Mouse (Mus musculus) layer of hippocampus, adult 2 months (tissue): ENCODE results near the gene Col6a2. TPM values are rescaled to one million over a fixed set of nuclear protein-coding genes. Genes with fewer than 3 reads are reported as not detected.

Experiments
- DNase-seq, 2 experiments: peaks; one replicate each; pipeline ENCODE4 v3.0.0; 2022; ENCODE audit warnings: low spot score in 2 of 2
- H3K27ac ChIP-seq: fragments of 200-600 bp; 2 replicates; pipeline ENCODE4 v1.8.1; 2022
- H3K4me3 ChIP-seq: fragments of 200-600 bp; 2 replicates; pipeline ENCODE4 v1.8.1; 2022; ENCODE audit warnings: mild to moderate bottlenecking
- CTCF ChIP-seq: fragments of 200-600 bp; conservative IDR thresholded peaks from 2 replicates; pipeline ENCODE4 v1.8.1; 2022; ENCODE audit warnings: antibody characterized with exemption, mild to moderate bottlenecking, moderate library complexity
- total RNA-seq, 2 experiments: library from RNA; stranded (reverse); gene quantifications; 2 replicates each; pipeline ENCODE4 v1.2.3; 2021

Gene Col6a2
- total RNA-seq, 2 experiments from 2014 or later: 4.7 to 4.8 TPM

DNA sequence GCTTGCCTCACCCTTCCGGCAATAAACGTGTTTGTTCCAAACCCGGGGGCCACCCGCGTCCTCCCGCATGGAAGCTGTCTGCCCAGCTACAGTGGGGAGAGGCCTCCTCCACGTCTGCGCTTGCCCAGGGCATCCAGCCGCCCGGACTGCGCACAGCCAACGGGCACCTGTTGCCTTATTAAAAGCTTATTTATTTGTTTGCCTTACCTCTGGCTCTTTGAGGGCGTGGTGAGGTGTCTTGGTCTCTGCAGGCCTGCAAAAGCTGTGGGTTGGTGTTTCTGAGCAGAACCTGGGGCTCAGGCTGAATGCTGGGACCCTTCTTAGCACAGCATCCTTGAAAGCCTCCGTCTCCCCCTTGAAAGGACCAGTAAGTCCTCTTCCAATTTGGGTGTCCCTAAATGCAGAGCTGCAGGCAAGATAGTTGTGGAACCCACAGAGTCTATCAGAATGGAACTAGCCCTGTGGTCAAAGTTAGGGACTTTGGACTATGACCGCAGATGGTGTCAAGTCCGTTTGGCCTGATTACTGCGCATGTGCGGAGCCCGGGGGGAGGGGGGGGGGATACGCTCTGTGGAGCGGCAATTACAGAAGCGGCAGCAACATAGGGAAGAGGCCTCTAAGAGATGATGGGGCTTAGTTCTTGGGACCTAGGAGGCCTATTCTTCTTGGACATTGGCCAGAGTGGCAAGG, 53.3 kb downstream of the Col6a2 start:
- Histone ChIP-seq H3K27ac (no peak overlapping the region), H3K4me3 (no peak overlapping the region)
- DNase-seq: no peak
- no peak for TF ChIP-seq CTCF

DNA sequence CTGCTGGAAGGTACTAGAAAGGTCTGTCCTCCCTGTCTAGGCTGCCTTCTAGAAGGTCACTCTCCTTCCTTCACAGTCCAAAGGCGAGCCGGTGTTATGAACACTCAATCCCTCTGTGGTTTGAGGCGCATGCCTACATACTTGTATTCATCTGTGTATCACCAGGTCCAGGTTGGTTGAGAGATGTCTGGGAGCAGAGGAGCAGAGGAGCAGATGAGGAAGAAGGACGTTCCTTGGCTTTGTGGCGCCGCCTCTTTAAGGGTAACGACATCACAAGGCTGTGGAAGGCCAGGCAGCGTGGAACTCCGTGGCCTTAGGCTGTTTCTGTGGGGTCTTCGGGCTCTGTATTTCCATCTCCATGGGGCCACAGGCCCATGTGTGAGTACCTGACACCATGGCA, 61.5 kb downstream of the Col6a2 start, which contains the start of gene Spatc1l:
TSS of gene Spatc1l (plus strand) at position 301 of the 400 bp plus-strand sequence.
- no peak within 1 kb of the TSS for H3K4me3 ChIP-seq
- no peak for TF ChIP-seq CTCF
- no peak within 1 kb of the TSS for H3K27ac ChIP-seq
- no peak for DNase-seq

DNA sequence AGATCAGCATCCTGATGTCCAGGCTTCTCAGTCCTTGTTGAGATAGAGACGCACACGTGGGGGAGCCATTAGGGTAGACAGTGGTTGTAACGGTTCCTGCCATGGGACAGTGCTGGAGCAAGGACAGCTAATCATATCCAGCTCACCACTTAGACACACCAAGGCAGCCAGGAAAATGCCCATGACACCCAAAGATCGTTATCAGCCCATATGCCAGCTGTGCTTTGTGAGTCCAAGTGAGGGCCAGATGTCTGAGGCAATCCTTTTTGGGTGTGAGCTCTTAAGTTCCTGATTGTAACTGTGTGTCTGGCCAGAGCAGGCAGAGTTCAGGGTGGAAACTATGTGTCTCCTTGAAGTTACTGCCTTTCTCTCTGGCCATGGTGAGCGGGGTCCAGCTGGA, 69.4 kb downstream of the Col6a2 start:
- no peak overlapping the region for H3K4me3 ChIP-seq
- no peak for TF ChIP-seq CTCF
- H3K27ac ChIP-seq: no peak overlapping the region
- no peak for DNase-seq

DNA sequence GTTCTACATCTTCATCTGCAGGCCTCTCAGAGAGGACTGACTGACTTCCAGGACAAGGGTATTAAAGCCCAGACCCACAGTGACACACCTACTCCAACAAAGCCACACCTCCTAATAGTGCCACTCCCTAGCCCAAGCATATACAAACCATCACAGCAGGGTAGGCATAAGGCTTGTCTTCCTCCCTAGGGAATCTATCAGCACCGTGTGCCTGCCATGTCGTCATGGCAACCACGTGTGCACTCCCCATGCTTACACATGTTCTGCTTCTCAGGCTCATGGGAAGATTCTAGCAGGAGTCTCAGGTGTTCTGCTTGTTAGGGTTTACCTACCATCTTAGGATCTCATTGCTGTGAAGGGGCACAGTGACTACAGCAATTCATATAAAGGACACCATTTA, 71.9 kb downstream of the Col6a2 start:
- TF ChIP-seq CTCF: no peak
- DNase-seq: no peak

DNA sequence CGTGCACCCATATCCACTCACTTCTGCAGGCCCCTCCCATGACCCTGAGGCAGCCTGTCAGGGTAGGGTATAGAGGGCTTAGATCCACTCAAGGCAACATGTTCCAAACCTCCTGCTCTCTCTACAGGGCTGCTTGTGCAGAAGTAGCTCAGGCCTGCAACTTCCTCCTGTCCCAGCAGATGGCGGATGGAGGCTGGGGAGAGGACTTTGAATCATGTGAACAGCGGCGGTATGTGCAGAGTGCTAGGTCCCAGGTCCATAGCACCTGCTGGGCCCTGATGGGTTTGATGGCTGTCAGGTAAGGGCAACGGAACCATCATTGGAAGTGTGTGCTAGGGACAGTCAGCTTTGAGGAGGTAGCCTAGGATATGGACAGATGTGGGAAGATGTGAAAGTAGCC, 73.0 kb downstream of the Col6a2 start:
- no peak overlapping the region for H3K4me3 ChIP-seq
- H3K27ac ChIP-seq: no peak overlapping the region
- TF ChIP-seq CTCF: peak; percentile 67
- no peak for DNase-seq

More for the DNA sequence above, 71.9 kb downstream of the Col6a2 start:
- H3K27ac ChIP-seq: no peak overlapping the region
- H3K4me3 ChIP-seq: no peak overlapping the region

DNA sequence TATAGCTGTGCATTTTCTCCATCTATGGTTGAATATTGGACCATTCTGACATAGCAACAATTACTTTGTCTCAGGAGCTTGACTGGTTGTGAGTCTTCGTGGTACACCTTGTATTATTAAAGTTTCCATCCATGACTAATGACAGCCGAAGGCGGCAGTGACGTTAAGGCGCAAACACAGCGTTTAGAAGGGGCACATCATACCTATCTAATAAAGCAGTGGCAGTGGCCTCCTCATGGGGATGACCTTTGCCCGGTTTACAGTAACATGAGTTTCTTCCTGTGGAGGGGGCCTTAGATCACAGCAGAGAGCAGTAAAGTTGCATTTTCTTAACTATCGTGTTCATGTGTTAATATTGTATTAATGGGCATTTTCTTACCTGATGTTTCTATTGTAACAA, 75.2 kb downstream of the Col6a2 start:
- Histone ChIP-seq H3K27ac (no peak overlapping the region), H3K4me3 (no peak overlapping the region)
- no peak for TF ChIP-seq CTCF
- DNase-seq: no peak

DNA sequence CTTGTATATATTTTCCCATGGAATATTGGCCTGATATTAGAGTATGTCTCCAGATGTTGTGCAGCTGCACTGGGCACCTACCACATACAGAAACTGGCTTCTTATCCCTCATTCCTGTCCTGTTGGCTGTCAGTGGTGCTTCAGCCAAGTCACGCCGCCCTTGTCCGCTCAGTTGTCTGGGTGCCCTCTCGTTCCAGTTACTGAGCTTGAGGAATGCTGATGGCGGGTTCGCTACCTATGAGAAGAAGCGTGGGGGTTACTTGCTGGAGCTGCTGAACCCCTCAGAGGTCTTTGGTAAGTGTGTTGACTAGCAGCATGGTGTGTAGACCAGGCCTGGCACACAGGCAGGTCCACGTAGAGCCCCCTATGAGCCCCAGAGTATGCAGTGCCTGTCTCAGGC, 76.9 kb downstream of the Col6a2 start:
- no peak for DNase-seq
- no peak for TF ChIP-seq CTCF
- H3K27ac ChIP-seq: no peak overlapping the region
- H3K4me3 ChIP-seq: no peak overlapping the region

Other genes starting within 250 kb of the Col6a2 start
- not detected for gene AC141477.1, start 183.2 kb downstream of the Col6a2 start, total RNA-seq
- gene Pcnt, start 180.8 kb downstream of the Col6a2 start, total RNA-seq: 10 to 100 TPM; 23.1 TPM
- gene 2610028H24Rik, start 174.5 kb downstream of the Col6a2 start, total RNA-seq: not detected
- gene Mcm3ap, start 154.7 kb downstream of the Col6a2 start, total RNA-seq: 10 to 100 TPM; 51.2 to 53.7 TPM
- 1 to 10 TPM; 3.9 to 4.6 TPM for gene Ybey, start 154.5 kb downstream of the Col6a2 start, total RNA-seq
- gene Lss, start 92.0 kb downstream of the Col6a2 start, total RNA-seq: 10 to 100 TPM; 40.7 to 43.1 TPM
- not detected for gene Spatc1l, start 61.4 kb downstream of the Col6a2 start, total RNA-seq
- not detected for gene Ftcd, start 48.0 kb downstream of the Col6a2 start, total RNA-seq
- 10 to 100 TPM; 19.6 to 23.2 TPM for gene Col6a1, start 102.5 kb upstream of the Col6a2 start, total RNA-seq